Mouse (Mus musculus): ENCODE measurements at regions not wholly inside any gene's neighbourhood (a gene's known extent, or its start where the extent isn't known, plus 50 kb on each side); places are given as distances from the start of the nearest gene placed in this dataset.

DNA sequence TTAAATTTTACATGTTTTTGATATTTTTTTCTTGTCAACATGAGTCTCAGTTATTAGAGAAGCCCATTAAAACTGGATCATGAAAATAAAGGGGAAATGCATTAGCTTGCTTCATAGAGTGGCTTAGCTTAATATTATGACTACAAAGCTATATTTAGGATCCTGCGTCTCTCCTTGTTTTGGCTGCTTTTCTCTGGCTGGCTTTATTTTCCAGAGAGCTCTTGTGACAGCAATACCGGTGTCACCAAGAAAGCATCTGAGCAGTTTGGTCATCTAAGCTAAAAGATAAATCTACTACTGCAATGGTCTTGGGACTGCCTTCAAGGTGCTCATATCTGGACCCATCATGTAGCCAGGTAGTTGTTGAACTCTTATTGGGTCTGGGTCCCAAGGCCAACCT, 293.5 kb upstream of the Gm12728 start:
- no peaks in the 10 kb centered on the region for H3K79me2 ChIP-seq (ENCODE audit: control insufficient read depth, insufficient read depth, low read length, poor library complexity)
- no peak overlapping the region for H3K9ac ChIP-seq (ENCODE audit: control insufficient read depth, low read depth, low read length, poor library complexity, severe bottlenecking)
- H3K4me3 ChIP-seq (ENCODE audit: control insufficient read depth in 1 of 2, insufficient read depth in 1 of 2, low read depth in 2 of 2, low read length in 2 of 2), result no peak overlapping the region
- no peaks in the 10 kb centered on the region for H3K9me3 ChIP-seq (replicated peaks; ENCODE audit: insufficient read depth, low read length)
- TF ChIP-seq ZNF384 (IDR thresholded peaks at IDR 0.05; ENCODE audit: low read depth, low read length) (no peak), MXI1 (IDR thresholded peaks at IDR 0.05; ENCODE audit: low read depth, low read length) (no peak), BHLHE40 (IDR thresholded peaks at IDR 0.05; ENCODE audit: borderline replicate concordance, low read depth, low read length) (no peak), POLR2AphosphoS5 (IDR thresholded peaks at IDR 0.05; ENCODE audit: borderline replicate concordance, low read depth, low read length) (no peak), POLR2AphosphoS2 (IDR thresholded peaks at IDR 0.05; ENCODE audit: low read length) (no peak), USF2 (IDR thresholded peaks at IDR 0.05; ENCODE audit: borderline replicate concordance in 1 of 2, insufficient read depth in 1 of 2, low read depth in 1 of 2, low read length in 2 of 2) (no peak), ELF1 (IDR thresholded peaks at IDR 0.05; ENCODE audit: low read depth, low read length) (no peak), ZKSCAN1 (IDR thresholded peaks at IDR 0.05; ENCODE audit: low read depth, low read length) (no peak), KAT2A (conservative IDR thresholded peaks at IDR 0.05; ENCODE audit: low read depth, low read length) (no peak), MEF2A (IDR thresholded peaks at IDR 0.05; ENCODE audit: extremely low read depth, insufficient replicate concordance, low read depth, low read length, poor library complexity, severe bottlenecking) (no peak), POLR2A (IDR thresholded peaks at IDR 0.05; ENCODE audit: control insufficient read depth in 1 of 2, insufficient read depth in 1 of 2, low read depth in 1 of 2, low read length in 2 of 2, poor library complexity in 1 of 2) (no peak), TBP (IDR thresholded peaks at IDR 0.05; ENCODE audit: low read depth, low read length) (no peak), MAX (IDR thresholded peaks at IDR 0.05; ENCODE audit: low read length) (no peak), CHD2 (IDR thresholded peaks at IDR 0.05; ENCODE audit: low read length) (no peak), ZC3H11A (IDR thresholded peaks at IDR 0.05; ENCODE audit: low read depth, low read length) (no peak), E2F4 (IDR thresholded peaks at IDR 0.05; ENCODE audit: borderline replicate concordance, low read depth, low read length) (no peak), ZMIZ1 (IDR thresholded peaks at IDR 0.05; ENCODE audit: low read depth, low read length) (no peak), GABPA (IDR thresholded peaks at IDR 0.05; ENCODE audit: low read depth, low read length) (no peak), ETS1 (IDR thresholded peaks at IDR 0.05; ENCODE audit: low read depth, low read length) (no peak)
- no peaks in the 10 kb centered on the region for H3K27me3 ChIP-seq (ENCODE audit: control insufficient read depth in 1 of 2, insufficient read depth in 2 of 2, low read length in 2 of 2)
- no peaks in the 10 kb centered on the region for H3K4me1 ChIP-seq (ENCODE audit: control insufficient read depth in 1 of 2, insufficient read depth in 2 of 2, low read length in 2 of 2)
- no peaks in the 10 kb centered on the region for H3K36me3 ChIP-seq (ENCODE audit: control insufficient read depth in 1 of 2, insufficient read depth in 2 of 2, low read length in 2 of 2)
- H3K27ac ChIP-seq (ENCODE audit: control insufficient read depth, low read depth, low read length), result no peak overlapping the region
- no peak for DNase-seq (ENCODE audit: low read depth, low spot score)

GRCm38 (mm10) chr4:105506190-105506589, 283.5 kb upstream of the Gm12728 start:
- H3K36me3 ChIP-seq (ENCODE audit: control insufficient read depth in 1 of 2, insufficient read depth in 2 of 2, low read length in 2 of 2), result no peaks in the 10 kb centered on the region
- H3K27me3 ChIP-seq (ENCODE audit: control insufficient read depth in 1 of 2, insufficient read depth in 2 of 2, low read length in 2 of 2), result no peaks in the 10 kb centered on the region
- no peaks in the 10 kb centered on the region for H3K79me2 ChIP-seq (ENCODE audit: control insufficient read depth, insufficient read depth, low read length, poor library complexity)
- no peak for DNase-seq (ENCODE audit: low read depth, low spot score)
- H3K27ac ChIP-seq (ENCODE audit: control insufficient read depth, low read depth, low read length), result no peak overlapping the region
- H3K4me3 ChIP-seq (ENCODE audit: control insufficient read depth in 1 of 2, insufficient read depth in 1 of 2, low read depth in 2 of 2, low read length in 2 of 2), result no peak overlapping the region
- H3K9ac ChIP-seq (ENCODE audit: control insufficient read depth, low read depth, low read length, poor library complexity, severe bottlenecking), result no peak overlapping the region
- no peaks in the 10 kb centered on the region for H3K4me1 ChIP-seq (ENCODE audit: control insufficient read depth in 1 of 2, insufficient read depth in 2 of 2, low read length in 2 of 2)
- no peaks in the 10 kb centered on the region for H3K9me3 ChIP-seq (replicated peaks; ENCODE audit: insufficient read depth, low read length)
- no peak for TF ChIP-seq MAFK (IDR thresholded peaks at IDR 0.05; ENCODE audit: borderline replicate concordance, low read depth, low read length)
- TF ChIP-seq USF1 (IDR thresholded peaks at IDR 0.05; ENCODE audit: low read depth, low read length), result no peak
- no peak for TF ChIP-seq MYB (IDR thresholded peaks at IDR 0.05; ENCODE audit: low read depth, low read length)
